In the genomic region with DNA sequence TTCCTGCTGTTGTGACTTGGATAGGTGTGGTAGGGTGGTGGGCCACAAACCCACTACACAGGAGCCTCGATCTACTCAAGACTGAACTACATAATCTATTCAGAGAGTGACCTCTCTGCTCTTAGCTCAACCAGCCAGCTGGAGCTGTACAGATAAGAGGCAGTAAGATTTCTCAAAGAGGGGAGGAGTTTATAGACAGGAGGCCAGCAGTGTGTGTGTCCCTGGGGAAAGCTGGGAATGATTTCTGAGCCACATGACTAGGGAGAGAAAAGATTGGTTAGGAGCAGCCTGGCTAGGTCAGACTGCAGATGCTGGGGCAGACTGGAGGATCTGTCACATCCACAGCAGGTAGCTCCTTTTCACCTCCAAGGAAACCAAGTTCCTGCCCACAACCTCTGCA, we compare ENCODE assay signal across 10 mouse cellular contexts.
DNase-seq lines count a peak whose midpoint lies in the region; ATAC-seq lines count a peak whose summit lies in the region.
"Had no signal": no experiment of that assay in that cellular context is flagged by ENCODE, and none has a peak within 500 bp of the region (broad histone marks: within the 10 kb centered on the region; RNA-seq: fewer than 3 reads in every experiment).

No protein-coding gene starts in this region.

- WGBS in limb, embryonic 13.5 days, result 76% methylated on average over 1 of the region's 1 CpGs

- no peak overlapping the region for H3K9ac ChIP-seq in limb, embryonic 13.5 days
- H3K9ac ChIP-seq: lung, embryonic 15.5 days had no signal

- H3K4me2 ChIP-seq in limb, embryonic 13.5 days (replicated peaks), result no peak overlapping the region
- H3K4me2 ChIP-seq: lung, embryonic 15.5 days had no signal

- H3K4me3 ChIP-seq in limb, embryonic 13.5 days, result no peak overlapping the region
- H3K4me3 ChIP-seq: lung, embryonic 15.5 days had no signal

- no peaks in the 10 kb centered on the region for H3K9me3 ChIP-seq in limb, embryonic 13.5 days
- H3K9me3 ChIP-seq: lung, embryonic 15.5 days had no signal

- no peaks in the 10 kb centered on the region for H3K27me3 ChIP-seq in limb, embryonic 13.5 days
- H3K27me3 ChIP-seq: lung, embryonic 15.5 days had no signal

- peaks cover 56% of the 10 kb centered on the region for H3K4me1 ChIP-seq in limb, embryonic 13.5 days

- peak; percentile 37 for DNase-seq in adrenal gland, adult 8-10 months
- DNase-seq in adrenal gland, adult 18-20 months (ENCODE audit: low spot score in 2 of 2), result no peak
- DNase-seq in 3134 (ENCODE audit: extremely low read depth, insufficient read length, low spot score), result peak; percentile 30
- DNase-seq in heart, adult 8-10 months (ENCODE audit: low spot score), result peak; percentile 46
- no peak for DNase-seq in testis, postnatal 14 days (ENCODE audit: low spot score)
- no peak for DNase-seq in thymus, postnatal 10 days (ENCODE audit: low spot score in 2 of 2)
- no peak for DNase-seq in left cerebral cortex, adult 18-20 months (ENCODE audit: low spot score in 2 of 2)
- DNase-seq: kidney, adult 9 months had no signal

- peak overlapping the region; percentile 88; the same call in 1 of the 2 replicates for H3K27ac ChIP-seq in limb, embryonic 13.5 days

- ATAC-seq in limb, embryonic 13.5 days (ENCODE audit: low FRiP score, low read depth), result no peak

- no peaks in the 10 kb centered on the region for H3K36me3 ChIP-seq in limb, embryonic 13.5 days
- H3K36me3 ChIP-seq: lung, embryonic 15.5 days had no signal

Comparison
In these comparisons a context has a peak if more than half of its experiments do, and no peak if none do; other contexts are left out.
1. DNase-seq: peak in adrenal gland, adult 8-10 months (single experiment), 3134 (single experiment) and heart, adult 8-10 months (single experiment); none in adrenal gland, adult 18-20 months (0 of 2), testis, postnatal 14 days (single experiment), thymus, postnatal 10 days (0 of 2) and left cerebral cortex, adult 18-20 months (0 of 2).